Mouse (Mus musculus): ENCODE measurements around the gene Snrpf. TPM values are rescaled to one million over a fixed set of nuclear protein-coding genes. Genes with fewer than 3 reads are reported as not detected.

Snrpf gene
- polyA plus RNA-seq (2012; rRNA removed): 88.9 and 92.2 TPM in 2 replicates

DNA sequence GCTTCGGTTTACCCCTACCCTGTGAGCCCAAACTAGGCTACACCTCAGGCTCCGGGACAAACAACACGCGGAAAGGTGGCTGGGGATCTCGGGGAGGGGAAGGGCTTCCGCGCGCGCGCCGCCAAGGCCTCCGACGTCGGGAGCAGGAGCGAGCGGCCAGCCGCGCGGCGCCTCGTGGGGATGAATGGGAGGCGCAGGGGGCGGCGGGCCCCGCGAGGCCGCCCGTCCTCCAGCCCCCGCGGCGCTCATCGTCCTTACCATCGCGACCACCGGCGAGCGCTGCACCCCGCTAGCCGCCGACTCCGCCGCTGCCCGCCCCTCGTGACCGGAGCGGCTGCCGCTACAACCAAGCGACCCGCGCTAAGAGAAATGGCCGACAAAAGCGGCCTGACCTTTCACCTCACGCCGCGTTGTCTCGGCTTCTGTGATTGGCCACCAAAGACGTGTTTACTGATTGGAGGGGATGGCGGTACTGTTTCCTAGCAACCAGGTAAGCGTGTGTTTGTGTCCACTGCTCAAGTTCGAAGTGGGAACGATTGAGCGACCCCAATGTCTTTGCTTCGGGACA lies at the start of gene Snrpf:
Gene Snrpf (minus strand): TSS at position 426 of the 568 bp plus-strand sequence.
- no peaks in the 10 kb centered on the region for H3K27me3 ChIP-seq (ENCODE audit: control insufficient read depth, insufficient read depth, low read length)
- peaks cover 8% of the 10 kb centered on the region for H3K4me1 ChIP-seq (replicated peaks; ENCODE audit: control insufficient read depth, insufficient read depth, low read length)
- DNase-seq: peak; percentile 92
- peak within 1 kb of the TSS; percentile 51; the same call in 1 of the 2 replicates for H3K27ac ChIP-seq (ENCODE audit: control insufficient read depth, insufficient read depth, low read length)
- H3K4me3 ChIP-seq (ENCODE audit: control insufficient read depth, insufficient read depth, low read length): peak within 1 kb of the TSS; percentile 82
- TF ChIP-seq POLR2A (IDR thresholded peaks at IDR 0.05; ENCODE audit: control insufficient read depth, extremely low read depth, insufficient read depth, low read length, poor library complexity) (0 out of 2 replicates have a peak, but pooled peaks have one; percentile 62), CTCF (IDR thresholded peaks at IDR 0.05; ENCODE audit: borderline replicate concordance, control insufficient read depth, extremely low read depth, insufficient read depth, low read length, poor library complexity) (no peak)
- under 1% methylated on average over 62 of the region's 63 CpGs for WGBS
- peaks cover 5% of the 10 kb centered on the region; the same call in 1 of the 2 replicates for H3K36me3 ChIP-seq (ENCODE audit: control insufficient read depth, insufficient read depth, low read length)

- peaks cover 7% of the 10 kb centered on the region for H3K27me3 ChIP-seq (ENCODE audit: control insufficient read depth, insufficient read depth, low read length)
- no peak for DNase-seq
- TF ChIP-seq CTCF (IDR thresholded peaks at IDR 0.05; ENCODE audit: borderline replicate concordance, control insufficient read depth, extremely low read depth, insufficient read depth, low read length, poor library complexity) (no peak), POLR2A (IDR thresholded peaks at IDR 0.05; ENCODE audit: control insufficient read depth, extremely low read depth, insufficient read depth, low read length, poor library complexity) (no peak)
- WGBS: 90% methylated on average over 9 of the region's 9 CpGs
- no peak overlapping the region for H3K27ac ChIP-seq (ENCODE audit: control insufficient read depth, insufficient read depth, low read length)
- H3K36me3 ChIP-seq (ENCODE audit: control insufficient read depth, insufficient read depth, low read length): no peaks in the 10 kb centered on the region
- no peak overlapping the region for H3K4me3 ChIP-seq (ENCODE audit: control insufficient read depth, insufficient read depth, low read length)
- peaks cover 3% of the 10 kb centered on the region; the same call in 1 of the 2 replicates for H3K4me1 ChIP-seq (replicated peaks; ENCODE audit: control insufficient read depth, insufficient read depth, low read length)
Measured at GRCm38 (mm10) chr10:93635941-93636340, 46.4 kb upstream of the Snrpf start.

DNA sequence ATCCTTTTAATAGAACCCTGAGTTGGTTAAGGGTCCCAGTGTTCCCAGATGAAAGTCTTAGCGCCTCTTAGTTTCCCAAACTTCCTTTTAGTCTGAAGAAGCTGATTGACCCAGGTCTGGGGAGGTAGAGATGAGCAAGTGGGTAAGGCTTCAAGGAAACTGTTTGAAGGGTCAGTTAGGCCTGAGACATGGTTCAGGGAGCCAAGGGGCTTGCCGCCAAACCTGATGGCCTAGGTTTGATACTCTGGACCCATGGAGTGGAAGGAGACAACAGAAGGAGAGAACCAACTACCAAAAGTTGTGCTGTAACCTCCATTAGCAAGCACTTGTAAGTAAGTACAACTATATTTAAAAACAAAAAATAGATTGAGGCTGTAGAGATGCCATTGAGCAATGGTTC lies 44.5 kb upstream of the Snrpf start:
- Histone ChIP-seq H3K27ac (ENCODE audit: control insufficient read depth, insufficient read depth, low read length) (no peak overlapping the region), H3K27me3 (ENCODE audit: control insufficient read depth, insufficient read depth, low read length) (no peaks in the 10 kb centered on the region), H3K4me3 (ENCODE audit: control insufficient read depth, insufficient read depth, low read length) (no peak overlapping the region), H3K36me3 (ENCODE audit: control insufficient read depth, insufficient read depth, low read length) (no peaks in the 10 kb centered on the region), H3K4me1 (replicated peaks; ENCODE audit: control insufficient read depth, insufficient read depth, low read length) (no peaks in the 10 kb centered on the region)
- WGBS: 100% methylated on average over 2 of the region's 2 CpGs
- no peak for DNase-seq
- TF ChIP-seq POLR2A (IDR thresholded peaks at IDR 0.05; ENCODE audit: control insufficient read depth, extremely low read depth, insufficient read depth, low read length, poor library complexity): no peak
- no peak for TF ChIP-seq CTCF (IDR thresholded peaks at IDR 0.05; ENCODE audit: borderline replicate concordance, control insufficient read depth, extremely low read depth, insufficient read depth, low read length, poor library complexity)

DNA sequence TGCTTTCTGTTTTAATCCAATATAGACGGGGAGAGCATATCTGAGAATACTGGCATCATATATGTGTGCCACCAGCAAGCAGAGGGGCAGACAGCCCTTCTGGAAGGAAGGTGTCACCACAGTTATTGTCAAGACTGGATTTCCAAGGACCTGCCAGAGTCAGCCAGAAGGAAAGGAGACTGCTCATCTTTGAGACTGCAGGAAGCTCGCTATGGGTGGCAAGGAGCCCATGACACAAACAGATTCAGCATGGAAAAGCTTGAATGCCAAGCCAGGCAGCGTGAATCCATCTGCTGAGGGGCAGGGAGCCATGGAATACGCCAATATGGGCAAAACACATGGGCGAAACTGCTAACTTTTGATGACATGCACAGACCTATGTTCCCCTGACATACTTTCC lies 44.1 kb upstream of the Snrpf start:
- Histone ChIP-seq H3K4me3 (ENCODE audit: control insufficient read depth, insufficient read depth, low read length) (no peak overlapping the region), H3K27me3 (ENCODE audit: control insufficient read depth, insufficient read depth, low read length) (no peaks in the 10 kb centered on the region), H3K27ac (ENCODE audit: control insufficient read depth, insufficient read depth, low read length) (no peak overlapping the region), H3K36me3 (ENCODE audit: control insufficient read depth, insufficient read depth, low read length) (no peaks in the 10 kb centered on the region), H3K4me1 (replicated peaks; ENCODE audit: control insufficient read depth, insufficient read depth, low read length) (no peaks in the 10 kb centered on the region)
- DNase-seq: no peak
- TF ChIP-seq POLR2A (IDR thresholded peaks at IDR 0.05; ENCODE audit: control insufficient read depth, extremely low read depth, insufficient read depth, low read length, poor library complexity) (no peak), CTCF (IDR thresholded peaks at IDR 0.05; ENCODE audit: borderline replicate concordance, control insufficient read depth, extremely low read depth, insufficient read depth, low read length, poor library complexity) (no peak)
- WGBS: 96% methylated on average over 5 of the region's 5 CpGs

DNA sequence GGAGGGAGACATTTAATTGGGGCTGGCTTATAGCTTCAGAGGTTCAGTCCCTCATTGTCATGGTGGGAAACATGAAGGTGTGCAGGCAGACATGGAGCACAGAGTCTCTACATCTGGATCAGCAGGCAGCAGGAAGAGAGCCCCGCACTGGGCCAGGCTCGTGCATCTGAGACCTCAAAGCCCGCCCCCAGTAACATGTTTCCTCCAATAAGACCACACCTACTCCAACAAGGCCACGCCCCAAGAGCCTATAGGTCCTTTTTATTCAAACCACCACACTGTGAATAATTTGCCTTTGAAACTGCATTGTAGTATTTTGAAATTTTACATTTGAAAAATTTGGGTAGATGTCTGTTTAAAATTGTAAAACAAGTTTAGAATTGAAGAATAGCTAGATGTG lies 42.6 kb upstream of the Snrpf start:
- no peak overlapping the region for H3K4me3 ChIP-seq (ENCODE audit: control insufficient read depth, insufficient read depth, low read length)
- WGBS: 81% methylated on average over 4 of the region's 4 CpGs
- H3K27ac ChIP-seq (ENCODE audit: control insufficient read depth, insufficient read depth, low read length): no peak overlapping the region
- no peaks in the 10 kb centered on the region for H3K36me3 ChIP-seq (ENCODE audit: control insufficient read depth, insufficient read depth, low read length)
- H3K27me3 ChIP-seq (ENCODE audit: control insufficient read depth, insufficient read depth, low read length): no peaks in the 10 kb centered on the region
- no peak for DNase-seq
- H3K4me1 ChIP-seq (replicated peaks; ENCODE audit: control insufficient read depth, insufficient read depth, low read length): no peaks in the 10 kb centered on the region
- TF ChIP-seq POLR2A (IDR thresholded peaks at IDR 0.05; ENCODE audit: control insufficient read depth, extremely low read depth, insufficient read depth, low read length, poor library complexity): no peak
- TF ChIP-seq CTCF (IDR thresholded peaks at IDR 0.05; ENCODE audit: borderline replicate concordance, control insufficient read depth, extremely low read depth, insufficient read depth, low read length, poor library complexity): no peak

DNA sequence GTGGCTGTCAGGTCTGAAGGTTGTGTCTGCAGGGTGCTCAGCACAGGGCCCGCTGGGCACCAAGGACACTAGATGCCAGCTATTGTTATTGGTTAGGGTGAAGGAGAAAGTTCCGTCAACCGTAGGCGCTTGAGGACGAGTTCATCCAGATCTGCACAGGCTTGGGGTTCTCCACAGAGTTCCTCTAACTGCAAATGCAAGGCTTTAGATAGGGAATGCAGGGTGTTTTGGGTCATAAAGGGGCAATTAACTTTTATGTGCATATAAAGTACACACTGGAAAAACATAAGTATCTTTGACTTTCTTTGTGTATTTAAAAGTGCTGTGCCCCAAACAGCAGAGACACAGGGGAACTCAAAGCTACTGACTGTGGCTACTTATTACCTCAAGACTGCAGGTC lies 40.8 kb upstream of the Snrpf start:
- no peak for DNase-seq
- Histone ChIP-seq H3K4me1 (replicated peaks; ENCODE audit: control insufficient read depth, insufficient read depth, low read length) (no peaks in the 10 kb centered on the region), H3K27me3 (ENCODE audit: control insufficient read depth, insufficient read depth, low read length) (no peaks in the 10 kb centered on the region), H3K36me3 (ENCODE audit: control insufficient read depth, insufficient read depth, low read length) (no peaks in the 10 kb centered on the region), H3K4me3 (ENCODE audit: control insufficient read depth, insufficient read depth, low read length) (no peak overlapping the region), H3K27ac (ENCODE audit: control insufficient read depth, insufficient read depth, low read length) (no peak overlapping the region)
- WGBS: 95% methylated on average over 5 of the region's 5 CpGs
- no peak for TF ChIP-seq CTCF (IDR thresholded peaks at IDR 0.05; ENCODE audit: borderline replicate concordance, control insufficient read depth, extremely low read depth, insufficient read depth, low read length, poor library complexity)
- no peak for TF ChIP-seq POLR2A (IDR thresholded peaks at IDR 0.05; ENCODE audit: control insufficient read depth, extremely low read depth, insufficient read depth, low read length, poor library complexity)

DNA sequence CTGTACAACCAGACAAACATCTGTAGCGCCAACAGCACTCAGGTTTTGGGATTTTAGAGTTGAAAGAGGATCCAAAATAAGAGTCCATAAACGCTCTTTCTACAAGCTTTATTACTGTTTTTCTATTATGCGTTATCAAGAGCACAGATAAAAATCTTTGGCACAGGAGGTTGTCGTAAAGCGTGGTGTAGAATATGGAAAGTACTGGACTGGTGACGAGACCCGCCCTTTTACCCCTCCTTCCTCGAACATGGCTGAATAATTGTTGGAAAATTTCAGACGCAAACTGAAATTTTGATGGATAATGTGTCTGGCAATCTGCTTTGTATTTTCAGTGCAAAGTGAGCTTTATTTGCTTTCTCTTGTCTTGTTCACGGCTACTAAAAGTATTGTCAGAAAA lies 34.6 kb upstream of the Snrpf start:
- DNase-seq: no peak
- 89% methylated on average over 10 of the region's 10 CpGs for WGBS
- no peaks in the 10 kb centered on the region for H3K36me3 ChIP-seq (ENCODE audit: control insufficient read depth, insufficient read depth, low read length)
- no peak overlapping the region for H3K4me3 ChIP-seq (ENCODE audit: control insufficient read depth, insufficient read depth, low read length)
- no peak for TF ChIP-seq CTCF (IDR thresholded peaks at IDR 0.05; ENCODE audit: borderline replicate concordance, control insufficient read depth, extremely low read depth, insufficient read depth, low read length, poor library complexity)
- no peak for TF ChIP-seq POLR2A (IDR thresholded peaks at IDR 0.05; ENCODE audit: control insufficient read depth, extremely low read depth, insufficient read depth, low read length, poor library complexity)
- H3K27ac ChIP-seq (ENCODE audit: control insufficient read depth, insufficient read depth, low read length): no peak overlapping the region
- no peaks in the 10 kb centered on the region for H3K27me3 ChIP-seq (ENCODE audit: control insufficient read depth, insufficient read depth, low read length)
- H3K4me1 ChIP-seq (replicated peaks; ENCODE audit: control insufficient read depth, insufficient read depth, low read length): no peaks in the 10 kb centered on the region
